Mouse (Mus musculus) Patski (cell line): ENCODE measurements at regions not wholly inside any gene's neighbourhood (a gene's known extent, or its start where the extent isn't known, plus 50 kb on each side); places are given as distances from the start of the nearest gene placed in this dataset.

ENCODE experiments used
- ATAC-seq: fragments of 100-300 bp; one replicate; pipeline ENCODE4 v1.8.0; 2021
- CTCF ChIA-PET: fragments of 350-600 bp; sonication (Branson Sonifier 250); formaldehyde crosslinking; loops from one replicate; lab custom pipeline; 2022; ENCODE audit warnings: inconsistent platforms; lab: Charles Lee
- POLR2A ChIA-PET: fragments of 350-600 bp; sonication (Branson Sonifier 250); formaldehyde crosslinking; loops from one replicate; lab custom pipeline; 2022; ENCODE audit warnings: antibody characterized with exemption, inconsistent platforms; lab: Charles Lee
- DNase-seq: peaks from one replicate; pipeline ENCODE4 v3.0.0-alpha.2; 2011; ENCODE audit warnings: low read depth, low spot score
- H3K27me3 ChIP-seq: fragments of 371-371 bp; one replicate; pipeline ENCODE4 v1.5.1; 2021
- CTCF ChIP-seq: fragments of 100-300 bp; IDR thresholded peaks from one replicate; pipeline ENCODE4 v1.5.1; 2021
- in situ Hi-C: fragments of 300-500 bp; cut with MboI; formaldehyde crosslinking; loops from 3 replicates; pipeline ENCODE4 v1.11.1; 2018; ENCODE audit warnings: low pct_unique_long_range_greater_than_20kb, mixed read lengths

- in situ Hi-C loops: no loop called here
- DNase-seq (no peak), ATAC-seq (no peak)
- TF ChIP-seq CTCF: no peak
- POLR2A ChIA-PET: interaction anchor here (0.6 kb wide), 1 partner anchor 118 kb away, joined by 3 read pairs; no protein-coding TSS in a partner anchor
- CTCF ChIA-PET: no interaction called here
- no peaks in the 10 kb centered on the region for H3K27me3 ChIP-seq
These were observed 205.7 kb upstream of the Hhip start for GRCm38 (mm10) chr8:80263468-80263945.

- no peak for ATAC-seq
- no peak for TF ChIP-seq CTCF
- ChIA-PET CTCF (interaction anchor here (0.8 kb wide), 1 partner anchor 23 kb away, joined by 3 read pairs; no protein-coding TSS in a partner anchor), POLR2A (no interaction called here)
- no peaks in the 10 kb centered on the region for H3K27me3 ChIP-seq
- DNase-seq: no peak
- in situ Hi-C loops: no loop called here
These were observed 205.1 kb upstream of the Hhip start for GRCm38 (mm10) chr8:80262911-80263310.

GRCm38 (mm10) chr8:80253541-80253940, 195.7 kb upstream of the Hhip start:
- ATAC-seq: no peak
- TF ChIP-seq CTCF: no peak
- ChIA-PET POLR2A (no interaction called here), CTCF (interaction anchor here (1.1 kb wide), 1 partner anchor 11 kb away, joined by 3 read pairs; no protein-coding TSS in a partner anchor)
- DNase-seq: no peak
- peaks cover 27% of the 10 kb centered on the region for H3K27me3 ChIP-seq
- in situ Hi-C loops: no loop called here

GRCm38 (mm10) chr8:80251595-80251994, 193.8 kb upstream of the Hhip start:
- ATAC-seq: no peak

GRCm38 (mm10) chr8:80250305-80251161, 192.7 kb upstream of the Hhip start:
- ATAC-seq: no peak
- in situ Hi-C loops: no loop called here

More at GRCm38 (mm10) chr8:80251595-80251994, 193.8 kb upstream of the Hhip start:
- TF ChIP-seq CTCF: no peak
- POLR2A ChIA-PET: no interaction called here
- peaks cover 28% of the 10 kb centered on the region for H3K27me3 ChIP-seq
- DNase-seq: no peak
- in situ Hi-C loops: no loop called here
- CTCF ChIA-PET: interaction anchor here (1.3 kb wide), 3 partner anchors 9 to 15 kb away, joined by 3 to 4 read pairs (median 4); no protein-coding TSS in a partner anchor

DNA sequence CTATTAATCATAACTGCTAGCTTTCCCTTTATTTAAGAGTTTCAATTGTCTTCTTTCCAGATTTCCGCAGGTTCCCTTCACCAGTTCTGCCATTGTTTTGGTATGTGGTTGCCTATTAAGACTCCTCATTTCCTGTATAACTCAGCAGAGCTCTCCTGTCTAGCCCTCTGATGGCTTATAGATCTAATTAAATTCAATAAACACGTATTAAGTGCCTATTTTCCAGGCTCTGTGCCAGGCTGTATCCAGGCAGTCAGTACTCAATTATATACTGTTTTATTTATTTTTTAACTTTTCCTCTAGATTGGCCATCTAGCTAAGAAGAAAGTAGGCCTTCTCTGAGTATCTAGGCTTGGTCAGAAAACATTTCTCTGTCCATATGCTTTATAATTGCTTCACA, 192.0 kb upstream of the Hhip start:
- ATAC-seq (no peak), DNase-seq (no peak)
- CTCF ChIA-PET: no interaction called here
- in situ Hi-C loops: no loop called here
- H3K27me3 ChIP-seq: peaks cover 20% of the 10 kb centered on the region
- no peak for TF ChIP-seq CTCF
- POLR2A ChIA-PET: no interaction called here

More at GRCm38 (mm10) chr8:80250305-80251161, 192.7 kb upstream of the Hhip start:
- ChIA-PET POLR2A (no interaction called here), CTCF (interaction anchor here (1.3 kb wide), 1 partner anchor 10 kb away, joined by 3 read pairs; no protein-coding TSS in a partner anchor)
- peaks cover 22% of the 10 kb centered on the region for H3K27me3 ChIP-seq
- DNase-seq: no peak
- no peak for TF ChIP-seq CTCF

DNA sequence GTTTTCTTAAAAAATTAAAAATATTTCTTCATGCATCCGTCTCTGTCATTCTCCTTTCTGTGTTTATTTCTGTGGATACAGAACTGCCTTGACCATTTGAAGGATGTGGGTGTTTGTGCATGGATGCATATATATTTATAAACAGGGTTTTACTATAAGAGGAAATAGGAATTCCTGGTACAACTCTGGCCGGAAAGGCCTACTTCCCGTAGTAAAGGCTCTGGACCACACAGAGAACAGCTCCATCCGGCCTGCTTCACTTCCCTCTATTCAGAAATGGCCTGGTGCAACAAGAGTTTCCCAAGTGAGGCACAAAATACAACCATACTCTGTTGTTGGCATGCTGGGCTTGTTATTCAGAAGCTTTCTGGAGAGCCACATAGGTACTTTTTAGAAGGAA, 182.1 kb upstream of the Hhip start:
- ChIA-PET CTCF (interaction anchor here (0.7 kb wide), 1 partner anchor 23 kb away, joined by 3 read pairs; no protein-coding TSS in a partner anchor), POLR2A (no interaction called here)
- no peak for TF ChIP-seq CTCF
- in situ Hi-C loops: no loop called here
- no peak for ATAC-seq
- DNase-seq: no peak
- peaks cover 5% of the 10 kb centered on the region for H3K27me3 ChIP-seq

DNA sequence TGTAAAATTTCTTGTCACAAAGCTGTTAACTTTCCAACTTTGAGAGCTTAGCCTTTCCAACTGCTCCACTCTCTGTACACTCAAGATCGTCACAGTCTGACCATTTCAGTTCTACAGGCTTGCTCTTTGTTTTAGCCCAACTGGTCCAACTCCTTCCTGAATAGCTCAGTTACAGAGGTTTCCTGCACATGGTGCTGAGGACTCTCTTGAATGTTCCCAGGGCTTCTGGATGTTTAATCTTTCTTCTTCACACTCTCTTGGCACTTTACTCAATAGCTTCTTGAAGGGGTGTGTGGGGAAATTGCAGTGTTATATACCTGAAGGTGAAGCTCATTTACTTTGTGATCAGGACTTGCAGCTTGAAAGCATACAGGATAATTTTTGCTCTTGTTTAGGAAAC, 152.6 kb upstream of the Hhip start:
- no peak for DNase-seq
- ATAC-seq: no peak
- POLR2A ChIA-PET: no interaction called here
- CTCF ChIA-PET: interaction anchor here (0.7 to 1.1 kb wide), 2 partner anchors 49 to 71 kb away, joined by 3 to 5 read pairs; no protein-coding TSS in a partner anchor
- in situ Hi-C loops: no loop called here
- H3K27me3 ChIP-seq: peaks cover 16% of the 10 kb centered on the region
- no peak for TF ChIP-seq CTCF

DNA sequence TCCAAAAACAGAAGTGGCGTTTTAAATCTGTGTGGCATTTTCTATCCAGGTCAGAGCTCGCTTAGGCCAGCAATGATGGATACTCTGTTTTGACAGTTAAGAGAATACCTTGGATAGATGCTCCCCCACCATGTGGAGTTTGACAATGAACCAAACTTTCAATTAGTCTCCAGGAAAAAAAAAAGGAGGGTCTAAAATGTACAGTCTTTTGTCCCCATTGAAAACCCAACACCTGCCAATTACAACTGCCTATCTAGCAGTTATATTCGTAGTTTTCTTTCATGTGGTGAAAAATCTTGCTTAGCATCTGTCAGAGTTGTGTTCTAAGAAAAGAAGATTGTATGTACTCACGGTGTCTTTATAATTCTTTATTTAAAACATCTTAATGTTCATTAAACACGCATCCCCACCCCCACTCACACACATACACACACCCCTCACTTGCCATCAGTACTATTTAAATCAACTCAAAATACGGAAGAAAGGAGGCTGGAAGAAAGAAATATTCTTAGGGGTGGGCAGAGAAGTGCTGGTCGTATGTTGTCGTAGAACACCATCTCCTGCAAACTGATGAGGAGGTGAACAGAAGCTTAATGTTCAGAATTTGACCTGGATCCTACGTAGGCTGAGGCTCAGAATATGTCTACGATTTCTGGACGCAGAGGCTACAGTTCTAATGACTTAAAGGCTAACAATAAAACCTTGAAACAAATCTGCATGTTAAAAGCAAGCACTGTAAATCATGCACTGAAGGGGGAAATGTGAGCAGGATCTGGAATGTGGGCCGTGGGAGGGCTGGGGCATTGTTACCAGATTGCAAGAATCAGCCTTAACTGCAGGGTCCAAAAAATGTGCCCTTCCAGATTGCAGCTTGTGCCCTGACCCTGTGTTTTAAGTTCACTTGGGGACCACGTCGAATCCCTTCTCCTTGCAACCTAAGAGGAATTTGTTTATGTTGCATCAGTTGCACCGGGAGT, 147.2 kb upstream of the Hhip start:
- DNase-seq (no peak), ATAC-seq (no peak)
- POLR2A ChIA-PET: no interaction called here
- no peak for TF ChIP-seq CTCF
- H3K27me3 ChIP-seq: peaks cover 20% of the 10 kb centered on the region
- CTCF ChIA-PET: interaction anchor here (1.5 kb wide), 1 partner anchor 11 kb away, joined by 3 read pairs; no protein-coding TSS in a partner anchor
- in situ Hi-C loops: no loop called here
